Mouse (Mus musculus) cerebellum, adult 2 months (tissue): ENCODE measurements around the gene 1700029I15Rik. TPM values are rescaled to one million over a fixed set of nuclear protein-coding genes. Genes with fewer than 3 reads are reported as not detected.
A peak's percentile ranks its signal among the peaks of the same experiment; 100 is the strongest.

ENCODE experiments used
- DNase-seq, 2 experiments: peaks; one replicate each; pipeline ENCODE4 v3.0.0; 2021
- H3K27ac ChIP-seq: fragments of 200-500 bp; 2 replicates; pipeline ENCODE4 v1.5.1; 2012; ENCODE audit warnings: low read length, control low read depth, inconsistent platforms; ENCODE audit not compliant: insufficient read depth
- H3K27me3 ChIP-seq: fragments of 200-500 bp; 2 replicates; pipeline ENCODE4 v1.6.1; 2012; ENCODE audit warnings: inconsistent platforms, mild to moderate bottlenecking, low read length, moderate library complexity; ENCODE audit not compliant: control insufficient read depth, insufficient read depth
- H3K4me1 ChIP-seq: fragments of 200-500 bp; 2 replicates; pipeline ENCODE4 v1.6.1; 2011; ENCODE audit warnings: low read length; ENCODE audit not compliant: control insufficient read depth, insufficient read depth
- H3K4me3 ChIP-seq: fragments of 200-500 bp; replicated peaks from 2 replicates; pipeline ENCODE3; 2011; ENCODE audit warnings: mild to moderate bottlenecking, low read depth, low read length, control low read depth; ENCODE audit not compliant: insufficient read depth
- CTCF ChIP-seq: fragments of 200-500 bp; IDR thresholded peaks from 2 replicates; pipeline ENCODE4 v1.5.1; 2011; ENCODE audit warnings: low read depth, mild to moderate bottlenecking, control low read depth, low read length, moderate library complexity, borderline replicate concordance; ENCODE audit not compliant: insufficient read depth
- POLR2A ChIP-seq: fragments of 200-500 bp; IDR thresholded peaks from 2 replicates; pipeline ENCODE4 v1.6.1; 2011; ENCODE audit warnings: low read length, control low read depth, borderline replicate concordance; ENCODE audit not compliant: insufficient read depth
- WGBS: fragments of 180-500 bp; shearing (Covaris S2); methylation state at CpG from one replicate; pipeline ENCODE4 v1.1.7; 2018; 5-methylcytosine and 5-hydroxymethylcytosine counted together
- polyA plus RNA-seq: library from polyadenylated mRNA; depleted of rRNA; stranded (reverse); fragments of >200 nt; gene quantifications from 2 replicates; pipeline ENCODE4 v1.2.3, GENCODE M21; 2012

Gene 1700029I15Rik
- polyA plus RNA-seq, 1 experiment, result 6.9 TPM

DNA sequence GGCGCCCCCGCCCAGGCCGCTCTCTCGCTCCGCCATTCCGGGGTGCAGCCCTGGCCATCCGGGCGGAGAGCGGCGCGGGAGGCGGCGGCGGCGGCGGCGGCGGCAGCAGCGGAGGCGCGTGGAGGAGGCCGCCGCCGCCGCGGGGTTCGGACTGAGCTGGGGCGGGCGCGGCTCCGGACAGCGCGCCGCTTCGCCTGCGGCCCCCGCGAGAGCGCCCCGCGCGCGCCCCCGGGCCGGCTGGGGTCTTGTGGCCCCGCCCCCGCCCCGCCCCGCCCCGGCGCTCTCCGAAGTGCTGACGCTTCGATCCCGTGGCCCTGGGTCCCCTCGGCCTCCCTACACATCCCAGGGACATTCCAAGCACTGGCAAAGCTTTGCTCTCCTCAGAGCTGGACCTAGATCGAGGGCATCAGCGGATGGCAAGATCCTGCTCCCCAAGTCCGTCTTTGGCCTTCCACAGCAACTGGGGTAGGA, 18.8 kb downstream of the 1700029I15Rik start, which contains the start of gene Mapk8ip1:
TSS of gene Mapk8ip1 (minus strand) at position 173 of the 471 bp plus-strand sequence.
- TF ChIP-seq CTCF (no peak), POLR2A (peak; percentile 70; the same call in 1 of the 2 replicates)
- peak within 1 kb of the TSS; percentile 99 for H3K27ac ChIP-seq
- WGBS, result 1% methylated on average over 49 of the region's 59 CpGs
- H3K4me3 ChIP-seq, result peak within 1 kb of the TSS; percentile 86
- peaks cover 58% of the 10 kb centered on the region for H3K4me1 ChIP-seq
- DNase-seq, result peak; percentile 76 to 79
- no peaks in the 10 kb centered on the region for H3K27me3 ChIP-seq

DNA sequence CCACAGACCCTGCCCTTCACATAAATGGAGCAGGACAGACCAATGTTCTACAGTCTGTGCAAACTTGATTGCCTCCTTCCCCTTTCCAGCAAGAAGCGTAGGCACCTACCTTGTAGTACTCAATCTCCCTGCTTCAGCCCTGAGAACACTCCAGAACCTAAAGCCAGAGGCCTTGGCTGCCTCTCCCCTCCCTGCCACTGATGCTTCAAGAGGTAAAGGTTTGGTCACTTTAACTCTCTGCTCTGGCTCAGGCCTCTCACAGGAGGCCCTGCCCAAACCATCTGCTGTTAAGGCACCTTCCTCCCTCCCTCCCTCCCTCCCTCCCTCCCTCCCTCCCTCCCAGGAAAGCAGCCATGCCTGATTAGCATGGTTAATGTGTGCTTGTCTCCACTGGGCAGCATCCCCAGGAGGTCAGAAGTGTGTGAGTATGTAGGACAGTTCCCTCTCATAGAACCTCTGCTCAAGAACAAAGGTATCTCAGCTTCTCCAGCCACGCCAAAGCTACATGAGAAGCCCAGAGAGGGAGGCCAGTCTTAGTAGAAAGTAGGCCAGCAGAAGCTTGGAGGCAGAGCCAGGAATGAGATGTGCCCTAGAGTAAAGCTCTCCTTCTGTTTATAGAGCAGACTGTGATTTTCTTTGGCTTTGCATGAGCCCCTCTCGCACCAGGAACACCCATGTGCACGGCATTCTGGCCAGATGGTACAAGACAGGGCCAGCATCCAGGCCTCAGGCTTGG, 20.4 kb downstream of the 1700029I15Rik start:
- Histone ChIP-seq H3K27me3 (no peaks in the 10 kb centered on the region), H3K27ac (peak overlapping the region; percentile 99), H3K4me1 (peaks cover 44% of the 10 kb centered on the region), H3K4me3 (peak overlapping the region; percentile 45)
- 6% methylated on average over 4 of the region's 4 CpGs for WGBS
- TF ChIP-seq CTCF (no peak), POLR2A (peak; percentile 62; the same call in 1 of the 2 replicates)
- peak; percentile 88 to 93 for DNase-seq

DNA sequence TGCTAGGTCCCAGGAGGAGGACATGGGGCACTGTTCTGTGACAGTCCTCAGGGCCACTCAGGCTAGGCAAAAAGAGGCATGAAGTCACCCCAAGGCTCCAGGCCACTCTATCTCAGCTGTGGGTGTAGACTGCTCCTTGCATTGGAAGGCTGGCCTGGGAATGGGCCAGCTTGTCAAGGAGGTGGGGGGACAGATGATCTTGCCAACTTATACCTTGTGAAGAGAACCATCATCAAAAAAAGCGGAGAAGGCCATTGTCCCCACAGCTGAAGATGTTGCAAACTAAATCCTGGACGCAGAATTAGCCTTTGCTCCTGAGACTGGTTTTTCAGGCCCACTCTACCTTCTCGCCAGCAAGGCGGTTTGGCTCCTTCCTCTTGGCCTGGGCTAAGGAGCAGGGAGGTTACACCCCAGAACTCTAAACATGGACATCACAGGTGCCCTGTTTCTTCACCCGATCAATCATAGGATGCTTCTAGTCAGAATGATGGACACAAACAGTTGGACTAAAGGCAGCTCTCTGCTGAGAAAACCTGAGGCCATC, 21.5 kb downstream of the 1700029I15Rik start:
- Histone ChIP-seq H3K27ac (peak overlapping the region; percentile 90), H3K27me3 (no peaks in the 10 kb centered on the region), H3K4me1 (peaks cover 46% of the 10 kb centered on the region), H3K4me3 (no peak overlapping the region)
- no peak for DNase-seq
- TF ChIP-seq CTCF (no peak), POLR2A (no peak)
- 40% methylated on average over 5 of the region's 5 CpGs for WGBS

DNA sequence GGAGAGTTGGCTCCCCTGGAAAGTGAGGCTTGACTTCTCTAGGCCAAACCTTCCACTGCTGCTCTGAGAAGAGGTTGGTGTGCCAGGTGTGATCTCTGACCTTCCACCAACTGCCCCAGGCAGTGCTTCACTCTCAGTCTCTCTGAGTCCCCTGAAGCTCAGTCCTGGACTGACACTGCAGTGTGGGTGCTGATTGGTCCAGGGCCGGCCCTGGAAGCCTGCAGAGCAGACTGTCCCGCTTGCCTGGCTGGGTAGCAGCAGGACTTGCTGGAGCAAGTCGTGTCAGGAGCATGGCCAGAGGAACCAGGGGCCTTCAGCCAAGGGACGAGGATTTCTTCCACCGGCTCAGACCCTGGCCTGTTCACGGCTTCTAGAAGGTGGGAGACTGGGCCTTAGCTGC, 22.4 kb downstream of the 1700029I15Rik start:
- Histone ChIP-seq H3K27me3 (no peaks in the 10 kb centered on the region), H3K4me1 (peaks cover 46% of the 10 kb centered on the region), H3K4me3 (no peak overlapping the region), H3K27ac (peak overlapping the region; percentile 90)
- WGBS, result 3% methylated on average over 6 of the region's 6 CpGs
- peak; percentile 49 to 56 for DNase-seq
- no peak for TF ChIP-seq CTCF

DNA sequence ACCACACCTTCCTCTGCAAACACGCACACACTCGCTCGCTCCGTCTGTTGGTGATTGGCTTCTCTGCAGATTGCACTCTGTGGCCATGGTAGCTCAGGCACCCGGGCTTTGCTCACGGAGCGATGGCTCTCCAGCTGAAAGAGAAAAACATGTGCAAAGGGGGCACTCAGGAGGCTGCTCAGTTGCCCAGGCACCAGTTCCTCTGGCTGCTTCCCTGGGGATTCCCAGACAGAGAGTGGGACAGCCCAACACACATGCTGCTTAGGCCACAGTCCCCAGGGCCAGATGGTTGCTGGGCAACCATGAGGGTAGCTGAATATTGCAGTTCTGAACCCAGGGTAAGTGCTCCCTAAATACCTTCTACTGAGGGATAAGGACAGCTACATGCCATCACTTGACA, 23.3 kb downstream of the 1700029I15Rik start:
- no peak for DNase-seq
- no peaks in the 10 kb centered on the region for H3K27me3 ChIP-seq
- no peak overlapping the region for H3K4me3 ChIP-seq
- H3K4me1 ChIP-seq, result peaks cover 53% of the 10 kb centered on the region
- WGBS, result 25% methylated on average over 7 of the region's 7 CpGs
- TF ChIP-seq CTCF (no peak), POLR2A (no peak)
- peak overlapping the region; percentile 90 for H3K27ac ChIP-seq

DNA sequence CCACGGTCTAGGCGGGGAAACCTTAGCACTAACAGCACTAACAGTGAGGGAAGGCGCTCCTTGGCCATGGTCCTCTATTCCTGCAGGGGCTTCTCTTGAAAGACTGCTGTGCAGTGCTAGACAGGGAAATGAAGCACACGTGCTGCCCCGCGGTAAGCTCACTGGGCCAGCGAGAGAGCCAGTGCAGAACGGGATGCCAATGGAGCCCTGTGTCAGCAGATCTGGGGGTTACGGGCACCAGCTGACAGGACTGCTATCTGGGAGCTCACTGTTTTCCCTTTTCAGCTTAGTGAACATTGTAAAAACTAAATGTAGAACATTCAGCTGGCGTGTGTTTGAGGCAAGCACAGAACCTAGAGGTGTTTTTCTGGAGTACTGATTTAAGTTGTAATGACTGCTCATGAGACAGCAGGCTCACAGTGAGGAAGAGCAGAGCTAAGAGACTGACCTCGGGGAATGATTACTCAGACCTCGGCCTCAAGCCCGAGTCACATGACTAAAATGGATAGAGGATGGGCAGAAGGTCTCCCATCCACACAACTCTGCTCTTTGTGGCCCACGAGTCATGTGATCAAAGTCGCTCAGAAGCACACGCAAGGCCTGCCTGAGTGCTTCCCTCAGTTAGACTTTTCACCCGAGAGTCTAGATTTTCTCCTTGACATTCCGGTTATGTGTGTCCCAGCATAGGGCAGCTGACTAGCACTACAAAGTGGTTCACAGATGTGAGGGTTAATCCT, 26.1 kb downstream of the 1700029I15Rik start:
- WGBS, result 61% methylated on average over 18 of the region's 18 CpGs
- Histone ChIP-seq H3K27ac (peak overlapping the region; percentile 22; the same call in 1 of the 2 replicates), H3K27me3 (no peaks in the 10 kb centered on the region), H3K4me3 (no peak overlapping the region), H3K4me1 (peaks cover 67% of the 10 kb centered on the region)
- TF ChIP-seq CTCF, result no peak
- TF ChIP-seq POLR2A, result no peak
- no peak for DNase-seq

DNA sequence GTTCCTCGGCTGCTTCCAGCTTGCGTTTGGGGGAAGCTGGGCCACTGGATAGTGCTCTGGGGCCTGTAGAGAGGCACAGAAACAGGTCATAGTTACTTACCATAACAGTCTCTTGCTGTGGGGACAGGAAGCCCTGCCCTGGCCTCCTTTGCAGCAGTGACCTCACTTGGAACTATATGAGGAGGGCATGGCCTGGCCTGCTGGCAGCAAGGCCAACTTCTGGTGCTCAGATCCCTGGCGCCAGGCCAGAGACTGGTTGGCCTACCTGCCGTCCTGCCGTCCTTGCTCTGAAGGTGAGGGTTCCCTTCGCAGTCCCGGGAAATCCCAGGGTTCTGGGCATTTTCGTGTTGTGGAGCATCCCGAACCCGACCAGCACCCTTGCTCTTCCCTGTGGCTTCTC, 29.4 kb downstream of the 1700029I15Rik start:
- Histone ChIP-seq H3K27me3 (no peaks in the 10 kb centered on the region), H3K4me1 (peaks cover 43% of the 10 kb centered on the region), H3K4me3 (no peak overlapping the region), H3K27ac (peak overlapping the region; percentile 62)
- WGBS, result 14% methylated on average over 10 of the region's 10 CpGs
- DNase-seq, result peak; percentile 81 to 86
- TF ChIP-seq CTCF, result no peak
- no peak for TF ChIP-seq POLR2A
